Mouse (Mus musculus) midbrain, embryonic 14.5 days (tissue): ENCODE results near the gene Pik3cg. TPM values are rescaled to one million over a fixed set of nuclear protein-coding genes. Genes with fewer than 3 reads are reported as not detected.

Experiments
- ATAC-seq: fragments of 200-750 bp; cut with Nextera tagmentation; 2 replicates; pipeline ENCODE4 v1.8.0; 2017; ENCODE audit warnings: moderate number of reproducible peaks, moderate library complexity; ENCODE audit not compliant: low FRiP score, low TSS enrichment
- DNase-seq: peaks from one replicate; pipeline ENCODE4 v3.0.0-alpha.2; 2015
- H3K27ac ChIP-seq: fragments of 300-500 bp; sonication (generic); replicated peaks from 2 replicates; pipeline ENCODE4 v1.5.1; 2014; ENCODE audit warnings: mild to moderate bottlenecking, low read depth, low read length, moderate library complexity
- H3K27me3 ChIP-seq: fragments of 300-500 bp; sonication (generic); 2 replicates; pipeline ENCODE4 v1.6.1; 2014; ENCODE audit warnings: low read length, control low read depth, mixed read lengths; ENCODE audit not compliant: control insufficient read depth, insufficient read depth
- H3K36me3 ChIP-seq: fragments of 300-500 bp; sonication (generic); 2 replicates; pipeline ENCODE4 v1.6.1; 2014; ENCODE audit warnings: low read length, control low read depth; ENCODE audit not compliant: control insufficient read depth, insufficient read depth
- H3K4me1 ChIP-seq: fragments of 300-500 bp; sonication (generic); 2 replicates; pipeline ENCODE4 v1.6.1; 2014; ENCODE audit warnings: mild to moderate bottlenecking, antibody characterized with exemption, low read length, control low read depth; ENCODE audit not compliant: control insufficient read depth, insufficient read depth
- H3K4me2 ChIP-seq: fragments of 300-500 bp; sonication (generic); 2 replicates; pipeline ENCODE4 v1.6.1; 2014; ENCODE audit warnings: mild to moderate bottlenecking, low read length, moderate library complexity
- H3K4me3 ChIP-seq: fragments of 300-500 bp; sonication (generic); replicated peaks from 2 replicates; pipeline ENCODE4 v1.5.1; 2014; ENCODE audit warnings: low read depth, low read length
- H3K9ac ChIP-seq: fragments of 300-500 bp; sonication (generic); replicated peaks from 2 replicates; pipeline ENCODE4 v1.6.1; 2014; ENCODE audit warnings: mild to moderate bottlenecking, low read length, moderate library complexity
- H3K9me3 ChIP-seq: fragments of 300-500 bp; sonication (generic); 2 replicates; pipeline ENCODE4 v1.6.1; 2016; ENCODE audit warnings: low read length, control low read depth, mixed read lengths; ENCODE audit not compliant: control insufficient read depth
- WGBS: fragments of 180-500 bp; shearing (Covaris S2); extraction: QIAGEN DNeasy Blood & Tissue Kit; methylation state at CpG from one replicate; pipeline ENCODE4 v1.1.7; 2014; 5-methylcytosine and 5-hydroxymethylcytosine counted together
- polyA plus RNA-seq: library from polyadenylated mRNA; unstranded; fragments of >200 nt; fragmentation: Nextera tagmentation; extraction: Ambion mirVana; gene quantifications from 2 replicates; pipeline ENCODE4 v1.2.1, GENCODE M21; 2014

Gene Pik3cg
- polyA plus RNA-seq, 1 experiment from 2014 or later = 1.5 TPM

DNA sequence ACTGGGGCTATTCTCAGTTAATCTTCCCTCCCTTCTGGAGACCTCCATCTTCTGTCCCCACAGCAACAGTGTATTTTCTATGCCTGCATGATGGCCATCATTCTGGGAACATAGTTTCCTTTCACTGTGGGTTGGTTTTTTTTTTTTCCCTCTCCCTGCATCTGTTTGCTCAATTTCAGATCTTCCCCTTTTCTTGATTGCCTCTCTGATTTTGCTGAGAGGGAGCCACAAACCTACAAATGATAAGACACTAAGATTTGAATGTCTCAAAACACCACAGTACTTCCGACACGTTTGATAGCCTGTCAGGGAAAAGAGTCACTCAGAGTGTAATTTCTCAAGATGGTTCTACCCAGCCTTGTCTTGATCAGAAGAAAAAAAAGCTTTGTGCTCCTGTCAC, 81.3 kb downstream of the Pik3cg start:
- Histone ChIP-seq H3K4me3 (no peak overlapping the region), H3K4me1 (peaks cover 3% of the 10 kb centered on the region), H3K4me2 (no peak overlapping the region), H3K27me3 (no peaks in the 10 kb centered on the region), H3K36me3 (no peaks in the 10 kb centered on the region), H3K9ac (no peak overlapping the region), H3K9me3 (no peaks in the 10 kb centered on the region), H3K27ac (no peak overlapping the region)
- ATAC-seq (no peak), DNase-seq (no peak)
- WGBS = 74% methylated on average over 2 of the region's 2 CpGs

DNA sequence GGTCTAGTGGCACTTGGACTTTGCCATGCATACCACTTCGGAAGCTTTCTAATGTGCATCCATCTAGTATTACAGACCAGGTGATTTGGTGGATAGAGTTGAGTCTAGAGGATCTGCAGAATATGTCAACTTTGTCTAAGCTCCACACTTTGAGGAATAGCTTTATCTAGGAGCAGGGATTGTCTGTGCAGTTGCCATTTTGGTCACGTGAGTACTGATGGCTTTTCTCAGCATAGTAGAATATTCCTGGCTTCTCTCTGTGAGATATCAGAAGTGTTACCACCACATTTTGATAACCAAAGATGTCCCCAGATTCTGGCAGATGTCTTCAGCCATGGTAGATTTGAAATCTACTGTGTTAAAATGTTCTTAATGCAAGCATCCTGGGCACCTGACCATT, 84.0 kb downstream of the Pik3cg start:
- ATAC-seq = no peak
- H3K4me3 ChIP-seq = no peak overlapping the region
- WGBS = 92% methylated on average over 2 of the region's 2 CpGs

DNA sequence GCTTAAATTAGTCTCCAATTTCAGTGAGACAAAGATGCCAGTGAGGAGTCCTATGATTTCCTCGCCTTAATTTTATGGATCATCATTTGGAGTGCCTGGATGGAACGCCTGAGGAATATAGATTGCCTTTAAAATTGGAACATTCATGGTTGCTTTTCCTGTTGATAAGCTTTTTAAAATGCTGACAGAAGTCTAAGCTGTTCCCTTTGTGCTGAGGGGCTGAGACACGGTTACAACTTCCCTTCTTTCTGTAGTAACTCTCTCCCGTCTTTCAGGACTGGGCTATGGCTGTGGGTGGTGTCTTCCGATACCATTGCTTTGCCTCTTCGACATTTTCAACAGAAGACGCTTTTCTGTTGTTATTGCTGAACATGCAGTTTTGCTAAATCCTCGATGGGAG, 84.4 kb downstream of the Pik3cg start:
- Histone ChIP-seq H3K4me3 (no peak overlapping the region), H3K27me3 (no peaks in the 10 kb centered on the region), H3K9ac (no peak overlapping the region), H3K4me2 (no peak overlapping the region), H3K27ac (no peak overlapping the region), H3K36me3 (no peaks in the 10 kb centered on the region), H3K9me3 (no peaks in the 10 kb centered on the region), H3K4me1 (no peaks in the 10 kb centered on the region)
- 78% methylated on average over 8 of the region's 8 CpGs for WGBS
- ATAC-seq = no peak
- DNase-seq = no peak

More for the DNA sequence above, 84.0 kb downstream of the Pik3cg start:
- Histone ChIP-seq H3K36me3 (no peaks in the 10 kb centered on the region), H3K9me3 (no peaks in the 10 kb centered on the region), H3K9ac (no peak overlapping the region), H3K27ac (no peak overlapping the region), H3K4me1 (no peaks in the 10 kb centered on the region), H3K27me3 (no peaks in the 10 kb centered on the region), H3K4me2 (no peak overlapping the region)
- DNase-seq = no peak

DNA sequence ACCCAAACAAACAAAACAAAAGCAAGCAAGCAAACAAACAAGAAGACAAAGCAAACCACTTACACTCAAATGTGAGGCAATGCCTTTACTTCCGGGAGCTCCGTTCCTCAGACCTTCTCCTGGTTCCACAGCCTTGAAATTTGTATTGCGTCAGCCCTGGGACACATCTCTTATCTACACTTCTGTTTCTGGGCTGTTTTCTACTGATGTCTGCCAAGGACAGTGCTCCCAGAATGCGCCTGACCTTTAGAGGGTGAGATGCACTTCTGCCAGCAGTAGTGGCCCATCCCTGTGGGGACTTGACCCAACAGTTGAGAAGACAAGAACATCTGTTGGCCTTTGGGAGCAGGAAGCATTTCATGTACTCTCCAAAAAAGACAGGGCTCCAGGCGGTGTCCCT, 84.9 kb downstream of the Pik3cg start:
- WGBS = 91% methylated on average over 5 of the region's 5 CpGs
- no peaks in the 10 kb centered on the region for H3K27me3 ChIP-seq
- no peak overlapping the region for H3K4me2 ChIP-seq
- no peak overlapping the region for H3K4me3 ChIP-seq
- H3K4me1 ChIP-seq = no peaks in the 10 kb centered on the region
- no peak overlapping the region for H3K27ac ChIP-seq
- H3K9ac ChIP-seq = no peak overlapping the region
- DNase-seq (no peak), ATAC-seq (no peak)
- H3K36me3 ChIP-seq = no peaks in the 10 kb centered on the region
- no peaks in the 10 kb centered on the region for H3K9me3 ChIP-seq

Other genes starting within 250 kb of the Pik3cg start
- gene Prkar2b, start 147.4 kb downstream of the Pik3cg start, polyA plus RNA-seq = 151 and 188 TPM in 2 replicates
- gene Ccdc71l, start 170.0 kb upstream of the Pik3cg start, polyA plus RNA-seq = 6.7 and 8.4 TPM in 2 replicates